In genomic region chr7:16859902-16860651, GRCm38 (mm10) we compare ENCODE assay signal across 9 mouse cellular contexts. TPM values are rescaled to one million over a fixed set of nuclear protein-coding genes. Genes with fewer than 3 reads are reported as not detected.
DNase-seq lines count a peak whose midpoint lies in the region; ATAC-seq and TF ChIP-seq lines count a peak whose summit lies in the region.
"Had no signal": no experiment of that assay in that cellular context is flagged by ENCODE, and none has a peak within 500 bp of the region (broad histone marks: within the 10 kb centered on the region; RNA-seq: fewer than 3 reads in every experiment).

No protein-coding gene starts in this region.

- no peak overlapping the region for H3K9ac ChIP-seq in intestine, postnatal 0 days (ENCODE audit: low read depth, low read length)
- H3K9ac ChIP-seq in intestine, embryonic 16.5 days (ENCODE audit: low read depth, low read length) = no peak overlapping the region
- H3K9ac ChIP-seq: embryonic facial prominence, embryonic 15.5 days had no signal

- H3K4me1 ChIP-seq in intestine, postnatal 0 days (replicated peaks; ENCODE audit: control insufficient read depth, insufficient read depth, low read length) = no peaks in the 10 kb centered on the region
- no peaks in the 10 kb centered on the region for H3K4me1 ChIP-seq in intestine, embryonic 16.5 days (ENCODE audit: control insufficient read depth, insufficient read depth, low read length)
- H3K4me1 ChIP-seq: embryonic facial prominence, embryonic 15.5 days had no signal

- peak; percentile 73 for DNase-seq in CD4-positive helper T cell, adult 2 months (ENCODE audit: low read depth, low spot score)
- DNase-seq in MEL-GATA-1-ER (ENCODE audit: extremely low read depth, low read depth) = peak; percentile 63
- DNase-seq in embryo, embryonic 11 days = peak; percentile 58
- peak; percentile 37 to 54 for DNase-seq in lung, adult 18-20 months
- peak; percentile 74 for DNase-seq in testis, postnatal 10 days (ENCODE audit: low spot score)
- no peak for DNase-seq in ovary, postnatal 10 days (ENCODE audit: low spot score)

- TF ChIP-seq CTCF in intestine, postnatal 0 days (IDR thresholded peaks at IDR 0.05; ENCODE audit: low read depth) = peak; percentile 80

- H3K4me3 ChIP-seq in intestine, postnatal 0 days (ENCODE audit: low read depth, low read length) = no peak overlapping the region
- no peak overlapping the region for H3K4me3 ChIP-seq in intestine, embryonic 16.5 days (ENCODE audit: low read length)
- H3K4me3 ChIP-seq: embryonic facial prominence, embryonic 15.5 days had no signal

- 35% methylated on average over 5 of the region's 5 CpGs for WGBS in intestine, postnatal 0 days
- 32% methylated on average over 5 of the region's 5 CpGs for WGBS in intestine, embryonic 16.5 days

- no peak overlapping the region for H3K4me2 ChIP-seq in intestine, postnatal 0 days (replicated peaks; ENCODE audit: low read depth)
- no peak overlapping the region for H3K4me2 ChIP-seq in intestine, embryonic 16.5 days (ENCODE audit: low read depth, low read length)
- H3K4me2 ChIP-seq: embryonic facial prominence, embryonic 15.5 days had no signal

- H3K9me3 ChIP-seq in intestine, postnatal 0 days (ENCODE audit: control insufficient read depth) = no peaks in the 10 kb centered on the region
- no peaks in the 10 kb centered on the region for H3K9me3 ChIP-seq in intestine, embryonic 16.5 days (ENCODE audit: control insufficient read depth, low read length)
- H3K9me3 ChIP-seq: embryonic facial prominence, embryonic 15.5 days had no signal

- H3K27me3 ChIP-seq in intestine, postnatal 0 days (replicated peaks; ENCODE audit: control insufficient read depth, insufficient read depth, low read length) = no peaks in the 10 kb centered on the region
- no peaks in the 10 kb centered on the region for H3K27me3 ChIP-seq in intestine, embryonic 16.5 days (replicated peaks; ENCODE audit: control insufficient read depth, insufficient read depth, low read length)
- H3K27me3 ChIP-seq: embryonic facial prominence, embryonic 15.5 days had no signal

- no peak for ATAC-seq in intestine, postnatal 0 days
- no peak for ATAC-seq in intestine, embryonic 16.5 days

- no peak overlapping the region for H3K27ac ChIP-seq in intestine, postnatal 0 days (ENCODE audit: low read depth, low read length)
- no peak overlapping the region for H3K27ac ChIP-seq in intestine, embryonic 16.5 days (ENCODE audit: low read length)
- H3K27ac ChIP-seq: embryonic facial prominence, embryonic 15.5 days had no signal

- H3K36me3 ChIP-seq in intestine, postnatal 0 days (ENCODE audit: control insufficient read depth, insufficient read depth) = peaks cover 72% of the 10 kb centered on the region
- 0 out of 2 replicates have a peak, but pooled peaks cover 2% of the 10 kb centered on the region for H3K36me3 ChIP-seq in intestine, embryonic 16.5 days (ENCODE audit: control insufficient read depth, insufficient read depth, low read length)

RNA-seq across cellular contexts. Expression of gene Dact3, which starts 15.0 kb away (rescaled TPM):
- polyA plus RNA-seq in intestine, postnatal 0 days (2015; fragmentation: Nextera tagmentation; extraction: Ambion mirVana) = 3.4 and 3.7 TPM in 2 replicates
- 1.6 and 1.7 TPM in 2 replicates for polyA plus RNA-seq in intestine, embryonic 16.5 days (2015; fragmentation: Nextera tagmentation; extraction: Ambion mirVana)

RNA-seq across cellular contexts. Expression of gene Prkd2, which starts 17.4 kb away (rescaled TPM):
- polyA plus RNA-seq in intestine, postnatal 0 days (2015; fragmentation: Nextera tagmentation; extraction: Ambion mirVana) = 9.2 and 11.2 TPM in 2 replicates
- polyA plus RNA-seq in intestine, embryonic 16.5 days (2015; fragmentation: Nextera tagmentation; extraction: Ambion mirVana) = 10.3 and 11.5 TPM in 2 replicates

RNA-seq across cellular contexts. Expression of gene Gng8, which starts 31.5 kb away (rescaled TPM):
- 4.7 and 5.3 TPM in 2 replicates for polyA plus RNA-seq in intestine, postnatal 0 days (2015; fragmentation: Nextera tagmentation; extraction: Ambion mirVana)
- 7.8 and 9.2 TPM in 2 replicates for polyA plus RNA-seq in intestine, embryonic 16.5 days (2015; fragmentation: Nextera tagmentation; extraction: Ambion mirVana)

RNA-seq across cellular contexts. Expression of gene Fkrp, which starts 43.5 kb away (rescaled TPM):
- polyA plus RNA-seq in intestine, postnatal 0 days (2015; fragmentation: Nextera tagmentation; extraction: Ambion mirVana) = 12.3 and 12.7 TPM in 2 replicates
- polyA plus RNA-seq in intestine, embryonic 16.5 days (2015; fragmentation: Nextera tagmentation; extraction: Ambion mirVana) = 20.3 and 22.3 TPM in 2 replicates

RNA-seq across cellular contexts. Expression of gene Strn4, which starts 44.4 kb away (rescaled TPM):
- 33.7 and 35.8 TPM in 2 replicates for polyA plus RNA-seq in intestine, postnatal 0 days (2015; fragmentation: Nextera tagmentation; extraction: Ambion mirVana)
- 68.9 and 72.3 TPM in 2 replicates for polyA plus RNA-seq in intestine, embryonic 16.5 days (2015; fragmentation: Nextera tagmentation; extraction: Ambion mirVana)
